Comparison of ENCODE assay signal across 14 mouse cellular contexts in the genomic region with DNA sequence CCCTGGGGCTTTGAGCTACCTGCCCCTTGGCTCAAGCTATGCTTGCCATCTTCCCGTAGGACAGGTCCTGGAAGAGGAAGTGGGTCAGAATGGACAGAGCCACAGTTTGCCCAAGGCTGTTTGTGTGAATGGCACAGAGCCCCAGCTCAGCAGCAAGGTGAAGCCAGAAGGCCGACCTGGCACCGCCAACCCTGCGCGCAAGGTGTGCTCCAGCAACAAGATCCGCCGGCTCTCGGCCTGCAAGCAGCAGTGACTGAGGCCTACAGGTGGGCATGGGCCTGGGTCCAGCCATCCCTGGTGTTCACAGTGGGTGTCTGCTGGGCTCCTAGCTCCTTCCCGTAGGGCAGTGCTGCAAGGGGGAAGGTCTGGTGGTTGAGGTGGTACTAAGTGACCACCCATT. TPM values are rescaled to one million over a fixed set of nuclear protein-coding genes. Genes with fewer than 3 reads are reported as not detected.
A peak's percentile ranks its signal among the peaks of the same experiment; 100 is the strongest.
DNase-seq lines count a peak whose midpoint lies in the region; ATAC-seq and TF ChIP-seq lines count a peak whose summit lies in the region.
"Had no signal": no experiment of that assay in that cellular context is flagged by ENCODE, and none has a peak within 500 bp of the region (broad histone marks: within the 10 kb centered on the region; RNA-seq: fewer than 3 reads in every experiment).

No protein-coding gene starts in this region.

- H3K4me1 ChIP-seq in liver, adult 2 months (ENCODE audit: control insufficient read depth, insufficient read depth, low read length), result peaks cover 23% of the 10 kb centered on the region
- peaks cover 14% of the 10 kb centered on the region for H3K4me1 ChIP-seq in liver, embryonic 11.5 days (replicated peaks; ENCODE audit: control insufficient read depth, insufficient read depth, low read length)
- H3K4me1 ChIP-seq in stomach, embryonic 15.5 days, result peaks cover 27% of the 10 kb centered on the region

- no peaks in the 10 kb centered on the region for H3K27me3 ChIP-seq in liver, adult 2 months (ENCODE audit: control insufficient read depth, insufficient read depth, low read length)
- H3K27me3 ChIP-seq in liver, embryonic 11.5 days (replicated peaks; ENCODE audit: control insufficient read depth, insufficient read depth, low read length), result no peaks in the 10 kb centered on the region
- no peaks in the 10 kb centered on the region for H3K27me3 ChIP-seq in stomach, embryonic 15.5 days (replicated peaks)
- H3K27me3 ChIP-seq: neural tube, embryonic 15.5 days had no signal

- H3K9me3 ChIP-seq in liver, embryonic 11.5 days (ENCODE audit: control insufficient read depth, low read length), result no peaks in the 10 kb centered on the region
- no peaks in the 10 kb centered on the region for H3K9me3 ChIP-seq in stomach, embryonic 15.5 days
- H3K9me3 ChIP-seq: embryonic facial prominence, embryonic 13.5 days; liver, embryonic 13.5 days; neural tube, embryonic 15.5 days had no signal

- no peak for TF ChIP-seq POLR2A in liver, adult 2 months (IDR thresholded peaks at IDR 0.05; ENCODE audit: extremely low read depth, insufficient read depth, low read length)

- peak; percentile 6 for DNase-seq in gastrocnemius, postnatal 25 days
- no peak for DNase-seq in gastrocnemius, postnatal 36 days
- peak; percentile 90 for DNase-seq in liver, adult 2 months (ENCODE audit: extremely low read depth, low read depth, low spot score)
- no peak for DNase-seq in liver, embryonic 11.5 days (ENCODE audit: low spot score)
- peak; percentile 72 to 75 for DNase-seq in cerebellum, postnatal 14 days
- no peak for DNase-seq in urinary bladder, postnatal 36 days (ENCODE audit: low spot score in 2 of 2)
- DNase-seq: B cell, adult 2 months; heart, adult 11 months; liver, embryonic 13.5 days had no signal

- H3K27ac ChIP-seq in liver, adult 2 months (replicated peaks; ENCODE audit: insufficient read depth, low read depth, low read length), result peak overlapping the region; percentile 84
- H3K27ac ChIP-seq in liver, embryonic 11.5 days (ENCODE audit: low read depth, low read length), result no peak overlapping the region
- H3K27ac ChIP-seq in stomach, embryonic 15.5 days, result peak overlapping the region; percentile 61
- H3K27ac ChIP-seq: embryonic facial prominence, embryonic 13.5 days; liver, embryonic 13.5 days; neural tube, embryonic 15.5 days had no signal

- intact Hi-C loops in gastrocnemius, postnatal 36 days (cut with DNase I), result no loop called here

- ATAC-seq in liver, embryonic 11.5 days (replicated peaks; ENCODE audit: low FRiP score), result no peak
- ATAC-seq in stomach, embryonic 15.5 days (ENCODE audit: insufficient read depth, low FRiP score, low read depth), result no peak
- ATAC-seq in erythroid progenitor cell, adult 5-6 weeks (replicated peaks; ENCODE audit: low FRiP score, poor library complexity, severe bottlenecking), result no peak
- ATAC-seq: forebrain, embryonic 16.5 days had no signal

- peak overlapping the region; percentile 45 for H3K9ac ChIP-seq in liver, adult 2 months (ENCODE audit: low read depth, low read length)
- no peak overlapping the region for H3K9ac ChIP-seq in liver, embryonic 11.5 days (ENCODE audit: low read depth, low read length)
- H3K9ac ChIP-seq in stomach, embryonic 15.5 days, result no peak overlapping the region
- H3K9ac ChIP-seq: embryonic facial prominence, embryonic 13.5 days; liver, embryonic 13.5 days; neural tube, embryonic 15.5 days had no signal

- no peak overlapping the region for H3K4me2 ChIP-seq in liver, embryonic 11.5 days
- H3K4me2 ChIP-seq in stomach, embryonic 15.5 days, result no peak overlapping the region
- H3K4me2 ChIP-seq: embryonic facial prominence, embryonic 13.5 days; liver, embryonic 13.5 days; neural tube, embryonic 15.5 days had no signal

- 30% methylated on average over 9 of the region's 9 CpGs for WGBS in liver, adult 2 months
- 91% methylated on average over 9 of the region's 9 CpGs for WGBS in liver, embryonic 11.5 days
- WGBS in stomach, embryonic 15.5 days, result 83% methylated on average over 9 of the region's 9 CpGs

- H3K36me3 ChIP-seq in liver, adult 2 months (ENCODE audit: control insufficient read depth, insufficient read depth, low read length), result peaks cover 5% of the 10 kb centered on the region; the same call in 1 of the 2 replicates
- peaks cover 63% of the 10 kb centered on the region for H3K36me3 ChIP-seq in liver, embryonic 11.5 days (ENCODE audit: control insufficient read depth, insufficient read depth, low read length)
- H3K36me3 ChIP-seq in stomach, embryonic 15.5 days, result peaks cover 65% of the 10 kb centered on the region

- TF ChIP-seq CTCF in liver, adult 2 months (IDR thresholded peaks at IDR 0.05; ENCODE audit: low read depth, low read length), result no peak

- H3K79me2 ChIP-seq in liver, adult 2 months (ENCODE audit: control insufficient read depth, insufficient read depth, low read length), result peaks cover 12% of the 10 kb centered on the region

- peak overlapping the region; percentile 8; the same call in 1 of the 2 replicates for H3K4me3 ChIP-seq in liver, adult 2 months (ENCODE audit: insufficient read depth, low read depth, low read length)
- H3K4me3 ChIP-seq in liver, embryonic 11.5 days (ENCODE audit: low read depth, low read length), result no peak overlapping the region
- H3K4me3 ChIP-seq in stomach, embryonic 15.5 days (replicated peaks), result no peak overlapping the region
- H3K4me3 ChIP-seq: embryonic facial prominence, embryonic 13.5 days; liver, embryonic 13.5 days; neural tube, embryonic 15.5 days had no signal

RNA-seq across cellular contexts. Expression of gene Atp5d, which starts 8.6 kb away (rescaled TPM):
- total RNA-seq in gastrocnemius, postnatal 25 days (2021), result 100 to 1,000 TPM; 634 to 665 TPM
- 100 to 1,000 TPM; 600 to 616 TPM for total RNA-seq in gastrocnemius, postnatal 36 days (2021)
- 144 and 218 TPM in 2 replicates for total RNA-seq in liver, adult 2 months (2014; rRNA removed)
- polyA plus RNA-seq in liver, adult 2 months (2012; rRNA removed), result 1,387 and 1,558 TPM in 2 replicates
- polyA plus RNA-seq in liver, embryonic 11.5 days (2014; fragmentation: Nextera tagmentation; extraction: Ambion mirVana), result 482 and 514 TPM in 2 replicates
- polyA plus RNA-seq in stomach, embryonic 15.5 days (2015; fragmentation: Nextera tagmentation; extraction: Ambion mirVana), result 544 and 602 TPM in 2 replicates
- total RNA-seq in erythroid progenitor cell, adult 5-6 weeks (2015; ENCODE audit: low replicate concordance), result 89.3 and 94.8 TPM in 2 replicates
- 19.4 and 39.9 TPM in 2 replicates for total RNA-seq in erythroid progenitor cell, adult 5-6 weeks (2017; ENCODE audit: low replicate concordance)

RNA-seq across cellular contexts. Expression of gene Cbarp, which starts 10.8 kb away (rescaled TPM):
- 1 to 10 TPM; 1.2 to 1.6 TPM for total RNA-seq in gastrocnemius, postnatal 25 days (2021)
- 1 to 10 TPM; 1.4 to 2.1 TPM for total RNA-seq in gastrocnemius, postnatal 36 days (2021)
- 0.47 and 0.55 TPM in 2 replicates for total RNA-seq in liver, adult 2 months (2014; rRNA removed)
- 1.2 TPM in 2 replicates for polyA plus RNA-seq in liver, adult 2 months (2012; rRNA removed)
- 2.8 and 3.1 TPM in 2 replicates for polyA plus RNA-seq in liver, embryonic 11.5 days (2014; fragmentation: Nextera tagmentation; extraction: Ambion mirVana)
- 5.1 and 6.7 TPM in 2 replicates for polyA plus RNA-seq in stomach, embryonic 15.5 days (2015; fragmentation: Nextera tagmentation; extraction: Ambion mirVana)
- not detected in 2 replicates for total RNA-seq in erythroid progenitor cell, adult 5-6 weeks (2015; ENCODE audit: low replicate concordance)
- not detected in 2 replicates for total RNA-seq in erythroid progenitor cell, adult 5-6 weeks (2017; ENCODE audit: low replicate concordance)

RNA-seq across cellular contexts. Expression of gene Stk11, which starts 14.2 kb away (rescaled TPM):
- total RNA-seq in gastrocnemius, postnatal 25 days (2021), result 100 to 1,000 TPM in 1 of 2 experiments, 10 to 100 TPM in 1; 99.8 to 120 TPM
- 100 to 1,000 TPM; 120 to 135 TPM for total RNA-seq in gastrocnemius, postnatal 36 days (2021)
- total RNA-seq in liver, adult 2 months (2014; rRNA removed), result 71.5 and 75.0 TPM in 2 replicates
- polyA plus RNA-seq in liver, adult 2 months (2012; rRNA removed), result 96.8 and 110 TPM in 2 replicates
- 25.1 and 33.5 TPM in 2 replicates for polyA plus RNA-seq in liver, embryonic 11.5 days (2014; fragmentation: Nextera tagmentation; extraction: Ambion mirVana)
- 16.9 and 19.2 TPM in 2 replicates for polyA plus RNA-seq in stomach, embryonic 15.5 days (2015; fragmentation: Nextera tagmentation; extraction: Ambion mirVana)
- total RNA-seq in erythroid progenitor cell, adult 5-6 weeks (2015; ENCODE audit: low replicate concordance), result 224 and 296 TPM in 2 replicates
- total RNA-seq in erythroid progenitor cell, adult 5-6 weeks (2017; ENCODE audit: low replicate concordance), result 440 and 520 TPM in 2 replicates

RNA-seq across cellular contexts. Expression of gene Midn, which starts 18.2 kb away (rescaled TPM):
- 10 to 100 TPM; 33.7 to 34.8 TPM for total RNA-seq in gastrocnemius, postnatal 25 days (2021)
- total RNA-seq in gastrocnemius, postnatal 36 days (2021), result 10 to 100 TPM; 37.6 to 49.3 TPM
- 6.9 and 11.6 TPM in 2 replicates for total RNA-seq in liver, adult 2 months (2014; rRNA removed)
- polyA plus RNA-seq in liver, adult 2 months (2012; rRNA removed), result 27.4 and 38.8 TPM in 2 replicates
- polyA plus RNA-seq in liver, embryonic 11.5 days (2014; fragmentation: Nextera tagmentation; extraction: Ambion mirVana), result 19.2 and 20.1 TPM in 2 replicates
- polyA plus RNA-seq in stomach, embryonic 15.5 days (2015; fragmentation: Nextera tagmentation; extraction: Ambion mirVana), result 16.0 and 19.8 TPM in 2 replicates
- total RNA-seq in erythroid progenitor cell, adult 5-6 weeks (2015; ENCODE audit: low replicate concordance), result 20.1 and 23.8 TPM in 2 replicates
- 12.5 and 18.2 TPM in 2 replicates for total RNA-seq in erythroid progenitor cell, adult 5-6 weeks (2017; ENCODE audit: low replicate concordance)

RNA-seq across cellular contexts. Expression of gene Sbno2, which starts 24.5 kb away (rescaled TPM):
- total RNA-seq in gastrocnemius, postnatal 25 days (2021), result 1 to 10 TPM; 5.6 to 6.7 TPM
- 1 to 10 TPM; 4.5 to 7.3 TPM for total RNA-seq in gastrocnemius, postnatal 36 days (2021)
- total RNA-seq in liver, adult 2 months (2014; rRNA removed), result 8.9 and 11.8 TPM in 2 replicates
- polyA plus RNA-seq in liver, adult 2 months (2012; rRNA removed), result 19.2 and 25.9 TPM in 2 replicates
- 17.7 and 19.2 TPM in 2 replicates for polyA plus RNA-seq in liver, embryonic 11.5 days (2014; fragmentation: Nextera tagmentation; extraction: Ambion mirVana)
- 14.8 and 15.9 TPM in 2 replicates for polyA plus RNA-seq in stomach, embryonic 15.5 days (2015; fragmentation: Nextera tagmentation; extraction: Ambion mirVana)
- total RNA-seq in erythroid progenitor cell, adult 5-6 weeks (2015; ENCODE audit: low replicate concordance), result 19.5 and 21.8 TPM in 2 replicates
- total RNA-seq in erythroid progenitor cell, adult 5-6 weeks (2017; ENCODE audit: low replicate concordance), result 34.3 and 36.1 TPM in 2 replicates

Comparison
In these comparisons a context has a peak if more than half of its experiments do, and no peak if none do; other contexts are left out.
1. DNase-seq: peak in gastrocnemius, postnatal 25 days (single experiment), liver, adult 2 months (single experiment) and cerebellum, postnatal 14 days (2 of 2); none in gastrocnemius, postnatal 36 days (0 of 2), liver, embryonic 11.5 days (single experiment) and urinary bladder, postnatal 36 days (0 of 2).